Mouse (Mus musculus) midbrain, embryonic 13.5 days (tissue): ENCODE results near the gene Foxl1. TPM values are rescaled to one million over a fixed set of nuclear protein-coding genes. Genes with fewer than 3 reads are reported as not detected.
A peak's percentile ranks its signal among the peaks of the same experiment; 100 is the strongest.

Source experiments
- ATAC-seq: fragments of 200-750 bp; cut with Nextera tagmentation; 2 replicates; pipeline ENCODE4 v1.8.0; 2017; ENCODE audit warnings: mild to moderate bottlenecking, moderate TSS enrichment, moderate library complexity
- H3K27ac ChIP-seq: fragments of 300-500 bp; sonication (generic); 2 replicates; pipeline ENCODE4 v1.5.1; 2015; ENCODE audit warnings: inconsistent platforms, mild to moderate bottlenecking, moderate library complexity
- H3K27me3 ChIP-seq: fragments of 300-500 bp; sonication (generic); 2 replicates; pipeline ENCODE4 v1.6.1; 2015; ENCODE audit warnings: mild to moderate bottlenecking, inconsistent platforms
- H3K36me3 ChIP-seq: fragments of 300-500 bp; sonication (generic); 2 replicates; pipeline ENCODE4 v1.6.1; 2015; ENCODE audit warnings: mild to moderate bottlenecking, inconsistent platforms
- H3K4me1 ChIP-seq: fragments of 300-500 bp; sonication (generic); replicated peaks from 2 replicates; pipeline ENCODE4 v1.6.1; 2015; ENCODE audit warnings: inconsistent platforms
- H3K4me2 ChIP-seq: fragments of 300-500 bp; sonication (generic); replicated peaks from 2 replicates; pipeline ENCODE4 v1.6.1; 2015; ENCODE audit warnings: moderate library complexity, mild to moderate bottlenecking, inconsistent platforms
- H3K4me3 ChIP-seq: fragments of 300-500 bp; sonication (generic); replicated peaks from 2 replicates; pipeline ENCODE4 v1.5.1; 2015; ENCODE audit warnings: mild to moderate bottlenecking, inconsistent platforms
- H3K9ac ChIP-seq: fragments of 300-500 bp; sonication (generic); replicated peaks from 2 replicates; pipeline ENCODE4 v1.6.1; 2015; ENCODE audit warnings: mild to moderate bottlenecking, inconsistent platforms
- H3K9me3 ChIP-seq: fragments of 300-500 bp; sonication (generic); 2 replicates; pipeline ENCODE4 v1.6.1; 2016; ENCODE audit warnings: mild to moderate bottlenecking, inconsistent platforms
- WGBS: fragments of 180-500 bp; shearing (Covaris S2); methylation state at CpG from one replicate; pipeline ENCODE4 v1.1.7; 2015; 5-methylcytosine and 5-hydroxymethylcytosine counted together
- polyA plus RNA-seq: library from polyadenylated mRNA; unstranded; fragments of >200 nt; fragmentation: Nextera tagmentation; extraction: Ambion mirVana; gene quantifications from 2 replicates; pipeline ENCODE4 v1.2.1, GENCODE M21; 2015

Foxl1 gene
- polyA plus RNA-seq, 1 experiment from 2014 or later: 0.13 TPM

GRCm38 (mm10) chr8:121085561-121085960, 42.2 kb upstream of the Foxl1 start:
- peaks cover 26% of the 10 kb centered on the region for H3K4me1 ChIP-seq
- no peak for ATAC-seq
- H3K27ac ChIP-seq: no peak overlapping the region
- no peaks in the 10 kb centered on the region for H3K36me3 ChIP-seq
- H3K27me3 ChIP-seq: peaks cover 99% of the 10 kb centered on the region
- H3K4me3 ChIP-seq: no peak overlapping the region
- 23% methylated on average over 3 of the region's 3 CpGs for WGBS
- no peak overlapping the region for H3K9ac ChIP-seq
- no peaks in the 10 kb centered on the region for H3K9me3 ChIP-seq
- no peak overlapping the region for H3K4me2 ChIP-seq

GRCm38 (mm10) chr8:121086004-121086900, 41.5 kb upstream of the Foxl1 start:
- no peaks in the 10 kb centered on the region for H3K9me3 ChIP-seq
- H3K4me3 ChIP-seq: no peak overlapping the region
- H3K4me1 ChIP-seq: peaks cover 24% of the 10 kb centered on the region
- H3K9ac ChIP-seq: no peak overlapping the region
- no peak for ATAC-seq
- no peaks in the 10 kb centered on the region for H3K36me3 ChIP-seq
- H3K27me3 ChIP-seq: peaks cover 99% of the 10 kb centered on the region
- no peak overlapping the region for H3K27ac ChIP-seq
- WGBS: 5% methylated on average over 19 of the region's 19 CpGs
- H3K4me2 ChIP-seq: no peak overlapping the region

GRCm38 (mm10) chr8:121088281-121088680, 39.5 kb upstream of the Foxl1 start:
- Histone ChIP-seq H3K4me1 (peaks cover 17% of the 10 kb centered on the region), H3K36me3 (no peaks in the 10 kb centered on the region), H3K27me3 (peaks cover 99% of the 10 kb centered on the region), H3K9me3 (no peaks in the 10 kb centered on the region), H3K4me2 (no peak overlapping the region), H3K27ac (no peak overlapping the region), H3K4me3 (no peak overlapping the region), H3K9ac (no peak overlapping the region)
- 2% methylated on average over 8 of the region's 8 CpGs for WGBS
- no peak for ATAC-seq

GRCm38 (mm10) chr8:121088871-121089630, 38.7 kb upstream of the Foxl1 start:
- 2% methylated on average over 40 of the region's 40 CpGs for WGBS
- peaks cover 99% of the 10 kb centered on the region for H3K27me3 ChIP-seq

GRCm38 (mm10) chr8:121089631-121090380, 37.9 kb upstream of the Foxl1 start:
- Histone ChIP-seq H3K9me3 (no peaks in the 10 kb centered on the region), H3K4me2 (no peak overlapping the region), H3K9ac (no peak overlapping the region), H3K4me1 (peaks cover 2% of the 10 kb centered on the region), H3K4me3 (no peak overlapping the region), H3K27me3 (peaks cover 92% of the 10 kb centered on the region), H3K36me3 (no peaks in the 10 kb centered on the region), H3K27ac (no peak overlapping the region)
- no peak for ATAC-seq
- WGBS: 2% methylated on average over 32 of the region's 32 CpGs

More at GRCm38 (mm10) chr8:121088871-121089630, 38.7 kb upstream of the Foxl1 start:
- H3K4me3 ChIP-seq: no peak overlapping the region
- ATAC-seq: no peak
- H3K9me3 ChIP-seq: no peaks in the 10 kb centered on the region
- H3K27ac ChIP-seq: no peak overlapping the region
- no peaks in the 10 kb centered on the region for H3K36me3 ChIP-seq
- no peak overlapping the region for H3K9ac ChIP-seq
- peaks cover 9% of the 10 kb centered on the region for H3K4me1 ChIP-seq
- H3K4me2 ChIP-seq: no peak overlapping the region

GRCm38 (mm10) chr8:121090716-121091115, 37.0 kb upstream of the Foxl1 start:
- WGBS: 0% methylated on average over 1 of the region's 1 CpGs

GRCm38 (mm10) chr8:121092141-121092540, 35.6 kb upstream of the Foxl1 start:
- Histone ChIP-seq H3K4me1 (no peaks in the 10 kb centered on the region), H3K4me2 (no peak overlapping the region), H3K27me3 (peaks cover 69% of the 10 kb centered on the region), H3K36me3 (peaks cover 7% of the 10 kb centered on the region), H3K27ac (no peak overlapping the region), H3K4me3 (no peak overlapping the region), H3K9me3 (no peaks in the 10 kb centered on the region), H3K9ac (no peak overlapping the region)
- WGBS: 34% methylated on average over 6 of the region's 6 CpGs
- peak; percentile 8 for ATAC-seq

More at GRCm38 (mm10) chr8:121090716-121091115, 37.0 kb upstream of the Foxl1 start:
- H3K9me3 ChIP-seq: no peaks in the 10 kb centered on the region
- no peak for ATAC-seq
- H3K4me3 ChIP-seq: no peak overlapping the region
- H3K4me1 ChIP-seq: no peaks in the 10 kb centered on the region
- H3K27ac ChIP-seq: no peak overlapping the region
- no peak overlapping the region for H3K4me2 ChIP-seq
- H3K9ac ChIP-seq: no peak overlapping the region
- H3K27me3 ChIP-seq: peaks cover 83% of the 10 kb centered on the region
- no peaks in the 10 kb centered on the region for H3K36me3 ChIP-seq

- 5% methylated on average over 16 of the region's 16 CpGs for WGBS
- H3K4me1 ChIP-seq: no peaks in the 10 kb centered on the region
- H3K27ac ChIP-seq: no peak overlapping the region
- H3K9me3 ChIP-seq: no peaks in the 10 kb centered on the region
- peak; percentile 66 for ATAC-seq
- H3K4me2 ChIP-seq: no peak overlapping the region
- peaks cover 12% of the 10 kb centered on the region for H3K36me3 ChIP-seq
- no peak overlapping the region for H3K9ac ChIP-seq
- H3K4me3 ChIP-seq: no peak overlapping the region
- H3K27me3 ChIP-seq: peaks cover 64% of the 10 kb centered on the region
Observed at GRCm38 (mm10) chr8:121092627-121093026, 35.1 kb upstream of the Foxl1 start.

- no peak overlapping the region for H3K9ac ChIP-seq
- no peak overlapping the region for H3K4me2 ChIP-seq
- H3K4me1 ChIP-seq: no peaks in the 10 kb centered on the region
- ATAC-seq: no peak
- H3K27me3 ChIP-seq: peaks cover 56% of the 10 kb centered on the region
- H3K4me3 ChIP-seq: no peak overlapping the region
- no peak overlapping the region for H3K27ac ChIP-seq
- 66% methylated on average over 6 of the region's 6 CpGs for WGBS
- no peaks in the 10 kb centered on the region for H3K9me3 ChIP-seq
- peaks cover 20% of the 10 kb centered on the region for H3K36me3 ChIP-seq
Observed at GRCm38 (mm10) chr8:121093496-121093895, 34.2 kb upstream of the Foxl1 start.

GRCm38 (mm10) chr8:121104049-121104818, 23.5 kb upstream of the Foxl1 start:
- Histone ChIP-seq H3K9ac (no peak overlapping the region), H3K4me1 (peaks cover 24% of the 10 kb centered on the region), H3K27ac (no peak overlapping the region), H3K4me3 (no peak overlapping the region), H3K27me3 (peaks cover under 1% of the 10 kb centered on the region; the same call in 1 of the 2 replicates), H3K4me2 (no peak overlapping the region), H3K36me3 (peaks cover 58% of the 10 kb centered on the region), H3K9me3 (no peaks in the 10 kb centered on the region)
- 55% methylated on average over 17 of the region's 17 CpGs for WGBS
- ATAC-seq: peak; percentile 46; the same call in 1 of the 2 replicates
